Mouse (Mus musculus) stomach, postnatal 0 days (tissue): ENCODE data around the gene Fndc1. TPM values are rescaled to one million over a fixed set of nuclear protein-coding genes. Genes with fewer than 3 reads are reported as not detected.

Experiments
- ATAC-seq: fragments of 200-750 bp; cut with Nextera tagmentation; 2 replicates; pipeline ENCODE4 v1.8.0; 2017; ENCODE audit not compliant: low FRiP score, low TSS enrichment
- DNase-seq: peaks from one replicate; pipeline ENCODE4 v3.0.0-alpha.2; 2016; ENCODE audit warnings: low spot score
- H3K27ac ChIP-seq: fragments of 300-500 bp; sonication (generic); replicated peaks from 2 replicates; pipeline ENCODE4 v1.5.1; 2014; ENCODE audit warnings: mild to moderate bottlenecking, control low read depth
- H3K27me3 ChIP-seq: fragments of 300-500 bp; sonication (generic); 2 replicates; pipeline ENCODE4 v1.6.1; 2014; ENCODE audit warnings: low read length; ENCODE audit not compliant: control insufficient read depth, insufficient read depth
- H3K36me3 ChIP-seq: fragments of 300-500 bp; sonication (generic); 2 replicates; pipeline ENCODE4 v1.6.1; 2014; ENCODE audit warnings: low read length, mixed read lengths; ENCODE audit not compliant: control insufficient read depth, insufficient read depth
- H3K4me1 ChIP-seq: fragments of 300-500 bp; sonication (generic); replicated peaks from 2 replicates; pipeline ENCODE4 v1.6.1; 2014; ENCODE audit warnings: antibody characterized with exemption; ENCODE audit not compliant: control insufficient read depth, insufficient read depth
- H3K4me2 ChIP-seq: fragments of 300-500 bp; sonication (generic); replicated peaks from 2 replicates; pipeline ENCODE4 v1.6.1; 2014; ENCODE audit warnings: low read depth, mild to moderate bottlenecking, control low read depth, moderate library complexity
- H3K4me3 ChIP-seq: fragments of 300-500 bp; sonication (generic); 2 replicates; pipeline ENCODE4 v1.5.1; 2014; ENCODE audit warnings: low read depth, low read length, control low read depth
- H3K9ac ChIP-seq: fragments of 300-500 bp; sonication (generic); 2 replicates; pipeline ENCODE4 v1.6.1; 2014; ENCODE audit warnings: mild to moderate bottlenecking, low read length, control low read depth, mixed read lengths
- H3K9me3 ChIP-seq: fragments of 300-500 bp; sonication (generic); 2 replicates; pipeline ENCODE4 v1.6.1; 2016; ENCODE audit warnings: low read length; ENCODE audit not compliant: control insufficient read depth
- CTCF ChIP-seq: IDR thresholded peaks from 2 replicates; pipeline ENCODE4 v1.5.1; 2016; ENCODE audit warnings: antibody characterized with exemption, low read depth, mild to moderate bottlenecking, moderate library complexity
- EP300 ChIP-seq: optimal IDR thresholded peaks from 2 replicates; pipeline ENCODE3; 2016; ENCODE audit warnings: antibody characterized with exemption
- WGBS: fragments of 180-500 bp; shearing (Covaris S2); extraction: QIAGEN DNeasy Blood & Tissue Kit; methylation state at CpG from one replicate; pipeline ENCODE4 v1.1.7; 2014; 5-methylcytosine and 5-hydroxymethylcytosine counted together
- polyA plus RNA-seq: library from polyadenylated mRNA; unstranded; fragments of >200 nt; fragmentation: Nextera tagmentation; extraction: Ambion mirVana; gene quantifications from 2 replicates; pipeline ENCODE4 v1.2.1, GENCODE M21; 2015

Gene Fndc1
- polyA plus RNA-seq, 1 experiment from 2014 or later = 27.0 TPM

GRCm38 (mm10) chr17:7827586-7827985 lies 484 bp upstream of the Fndc1 start:
- no peaks in the 10 kb centered on the region for H3K9me3 ChIP-seq
- DNase-seq (no peak), ATAC-seq (no peak)
- peak overlapping the region; percentile 55 for H3K4me3 ChIP-seq
- TF ChIP-seq CTCF = no peak
- no peak for TF ChIP-seq EP300
- peak overlapping the region; percentile 31; the same call in 1 of the 2 replicates for H3K9ac ChIP-seq
- no peaks in the 10 kb centered on the region for H3K4me1 ChIP-seq
- no peak overlapping the region for H3K27ac ChIP-seq
- 0 out of 2 replicates have a peak, but pooled peaks cover 2% of the 10 kb centered on the region for H3K27me3 ChIP-seq
- H3K36me3 ChIP-seq = no peaks in the 10 kb centered on the region
- H3K4me2 ChIP-seq = peak overlapping the region; percentile 88
- 11% methylated on average over 16 of the region's 16 CpGs for WGBS

DNA sequence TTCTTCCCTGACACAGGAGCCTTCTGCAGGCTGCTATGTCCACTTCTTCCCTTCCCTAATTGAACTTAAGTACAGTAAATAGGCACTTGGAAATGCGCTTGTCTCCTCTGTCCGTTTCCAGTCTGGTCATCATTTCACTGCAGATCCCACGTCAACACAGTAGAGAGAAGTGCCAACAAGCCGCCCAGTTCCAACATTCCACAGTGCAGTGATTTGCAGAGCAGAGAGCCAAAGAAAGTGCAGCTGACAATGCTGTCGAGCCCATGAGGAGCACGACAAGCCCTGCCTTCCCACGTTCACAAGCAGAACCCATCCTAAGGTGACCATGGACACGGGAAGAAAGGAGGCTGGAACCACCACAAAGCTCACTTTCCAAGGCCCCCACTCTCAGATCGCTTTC lies 1.7 kb downstream of the Fndc1 start:
- ATAC-seq (no peak), DNase-seq (no peak)
- no peak overlapping the region; the same call in 1 of the 2 replicates for H3K9ac ChIP-seq
- no peak overlapping the region for H3K27ac ChIP-seq
- no peaks in the 10 kb centered on the region for H3K4me1 ChIP-seq
- H3K27me3 ChIP-seq = 0 out of 2 replicates have a peak, but pooled peaks cover 2% of the 10 kb centered on the region
- peak overlapping the region; percentile 88; the same call in 1 of the 2 replicates for H3K4me2 ChIP-seq
- H3K4me3 ChIP-seq = peak overlapping the region; percentile 0; the same call in 1 of the 2 replicates
- TF ChIP-seq CTCF = no peak
- TF ChIP-seq EP300 = no peak
- no peaks in the 10 kb centered on the region for H3K9me3 ChIP-seq
- H3K36me3 ChIP-seq = no peaks in the 10 kb centered on the region
- WGBS = 34% methylated on average over 9 of the region's 9 CpGs

- Histone ChIP-seq H3K27me3 (no peaks in the 10 kb centered on the region), H3K4me2 (no peak overlapping the region), H3K9ac (no peak overlapping the region), H3K27ac (no peak overlapping the region), H3K9me3 (no peaks in the 10 kb centered on the region), H3K36me3 (no peaks in the 10 kb centered on the region), H3K4me3 (no peak overlapping the region), H3K4me1 (no peaks in the 10 kb centered on the region)
- DNase-seq (peak; percentile 60), ATAC-seq (no peak)
- WGBS = 32% methylated on average over 17 of the region's 17 CpGs
- TF ChIP-seq EP300 (no peak), CTCF (peak; percentile 95)
Observed at GRCm38 (mm10) chr17:7821553-7822186, 5.4 kb downstream of the Fndc1 start.

DNA sequence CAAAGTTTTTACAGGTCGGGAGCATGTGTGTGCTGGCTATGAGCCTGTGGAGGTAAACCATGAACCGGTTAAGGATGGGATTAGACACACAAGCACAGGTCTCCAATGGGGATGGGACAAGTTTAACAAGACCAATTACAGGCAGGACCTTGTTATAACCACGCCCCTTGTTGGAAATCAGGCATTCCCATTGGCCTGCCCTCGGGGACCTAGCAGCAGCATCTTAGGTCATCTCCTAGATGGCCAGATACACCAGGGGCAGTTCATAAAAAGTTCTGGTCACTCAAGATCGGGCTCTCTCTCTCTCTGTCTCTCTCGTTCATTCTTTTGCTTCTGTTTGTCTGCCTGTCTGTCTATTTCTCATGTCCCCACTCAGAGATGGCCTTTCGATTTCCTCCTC lies 6.9 kb downstream of the Fndc1 start:
- no peaks in the 10 kb centered on the region for H3K4me1 ChIP-seq
- no peak overlapping the region for H3K4me3 ChIP-seq
- DNase-seq = no peak
- no peaks in the 10 kb centered on the region for H3K9me3 ChIP-seq
- H3K9ac ChIP-seq = no peak overlapping the region
- H3K36me3 ChIP-seq = no peaks in the 10 kb centered on the region
- no peaks in the 10 kb centered on the region for H3K27me3 ChIP-seq
- 88% methylated on average over 7 of the region's 7 CpGs for WGBS
- H3K4me2 ChIP-seq = no peak overlapping the region
- ATAC-seq = no peak
- H3K27ac ChIP-seq = no peak overlapping the region
- TF ChIP-seq CTCF (no peak), EP300 (no peak)

GRCm38 (mm10) chr17:7816602-7817001 lies 10.5 kb downstream of the Fndc1 start:
- Histone ChIP-seq H3K27ac (no peak overlapping the region), H3K36me3 (no peaks in the 10 kb centered on the region), H3K4me2 (no peak overlapping the region), H3K27me3 (no peaks in the 10 kb centered on the region), H3K4me1 (no peaks in the 10 kb centered on the region; the same call in 1 of the 2 replicates), H3K9me3 (no peaks in the 10 kb centered on the region), H3K4me3 (no peak overlapping the region), H3K9ac (no peak overlapping the region)
- TF ChIP-seq CTCF = no peak
- no peak for TF ChIP-seq EP300
- 72% methylated on average over 2 of the region's 2 CpGs for WGBS
- DNase-seq (no peak), ATAC-seq (no peak)

- DNase-seq (peak; percentile 29), ATAC-seq (no peak)
- TF ChIP-seq EP300 = no peak
- TF ChIP-seq CTCF = no peak
- Histone ChIP-seq H3K4me2 (no peak overlapping the region), H3K9me3 (no peaks in the 10 kb centered on the region), H3K4me3 (no peak overlapping the region), H3K9ac (no peak overlapping the region), H3K4me1 (no peaks in the 10 kb centered on the region; the same call in 1 of the 2 replicates), H3K27ac (no peak overlapping the region), H3K27me3 (no peaks in the 10 kb centered on the region), H3K36me3 (no peaks in the 10 kb centered on the region)
- WGBS = 39% methylated on average over 3 of the region's 3 CpGs
Observed at GRCm38 (mm10) chr17:7814433-7814832, 12.7 kb downstream of the Fndc1 start.
